Mouse (Mus musculus) bone marrow macrophage, adult 2 months (primary cell): ENCODE measurements around the gene Tbc1d21.

ENCODE experiments used
- CTCF ChIP-seq: IDR thresholded peaks from 2 replicates; pipeline ENCODE4 v1.5.1; 2012; ENCODE audit warnings: low read depth, mild to moderate bottlenecking, low read length, moderate library complexity
- POLR2A ChIP-seq: IDR thresholded peaks from 2 replicates; pipeline ENCODE4 v1.6.1; 2012; ENCODE audit warnings: mild to moderate bottlenecking, low read depth, low read length, borderline replicate concordance

DNA sequence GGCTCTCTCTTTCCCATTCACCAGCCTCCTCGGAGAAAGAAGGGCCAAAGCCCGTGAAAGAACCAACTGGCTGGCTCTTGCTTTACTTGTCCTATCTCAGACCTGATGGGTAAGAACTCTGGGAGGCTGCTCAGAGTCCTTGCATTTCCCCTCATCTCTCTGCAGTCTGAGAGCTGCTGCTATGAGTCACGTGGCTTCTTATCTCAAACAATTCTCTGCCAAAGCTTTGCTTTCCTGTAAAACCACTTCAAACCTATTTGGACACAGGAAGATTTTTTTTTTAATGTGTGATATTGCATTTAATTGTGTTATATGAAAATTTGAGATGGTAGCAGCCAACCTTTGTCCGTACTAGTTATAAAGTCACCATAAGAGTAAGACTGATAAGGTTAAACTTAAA is 34.2 kb upstream of the Tbc1d21 start:
- TF ChIP-seq CTCF (no peak), POLR2A (no peak)
